Mouse (Mus musculus): Measurements from ENCODE around the gene Olfr373.

- no peak for TF ChIP-seq CTCF (IDR thresholded peaks at IDR 0.05; ENCODE audit: control insufficient read depth, insufficient read depth, insufficient replicate concordance, low read depth, low read length)
- TF ChIP-seq POLR2A (IDR thresholded peaks at IDR 0.05; ENCODE audit: control insufficient read depth, low read depth, low read length): no peak
Measured at GRCm38 (mm10) chr8:72118616-72119015, 35.6 kb downstream of the Olfr373 start.
